ENCODE assay signal across 19 mouse cellular contexts in the genomic region with DNA sequence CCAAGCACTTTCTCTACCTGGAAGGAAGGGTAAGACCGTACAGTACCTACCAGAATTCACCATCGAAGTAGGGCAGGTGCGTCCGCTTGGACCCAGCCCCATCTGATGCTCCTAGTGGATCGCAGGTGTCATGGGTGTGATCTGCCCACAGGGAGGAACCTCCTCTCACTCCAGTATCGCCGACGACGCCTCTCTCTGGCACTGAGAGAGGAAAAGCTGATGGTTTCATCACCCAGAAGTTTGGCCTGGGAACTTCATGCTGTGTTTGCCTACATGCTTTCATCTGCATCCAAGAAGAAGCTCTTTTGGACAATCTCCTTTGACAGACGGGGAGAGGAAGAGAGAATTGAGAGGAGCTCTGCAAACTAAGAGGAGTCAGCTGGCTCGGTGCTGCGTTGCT.
DNase-seq lines count a peak whose midpoint lies in the region; ATAC-seq lines count a peak whose summit lies in the region.
"Had no signal": no experiment of that assay in that cellular context is flagged by ENCODE, and none has a peak within 500 bp of the region (broad histone marks: within the 10 kb centered on the region; RNA-seq: fewer than 3 reads in every experiment).

No protein-coding gene starts in this region.

- H3K27ac ChIP-seq in forebrain, embryonic 11.5 days (ENCODE audit: low read depth, low read length), result no peak overlapping the region
- H3K27ac ChIP-seq in forebrain, embryonic 10.5 days, result no peak overlapping the region
- H3K27ac ChIP-seq: embryonic facial prominence, embryonic 10.5 days; forebrain, embryonic 15.5 days; heart, embryonic 10.5 days; heart, embryonic 15.5 days had no signal

- peak; percentile 40 for DNase-seq in forebrain, embryonic 11.5 days (ENCODE audit: low spot score)
- no peak for DNase-seq in forebrain, embryonic 10.5 days (ENCODE audit: extremely low spot score, low spot score)
- peak; percentile 1 for DNase-seq in kidney, adult 9 months
- no peak for DNase-seq in kidney, adult 8-10 months
- DNase-seq in spleen, postnatal 4 days (ENCODE audit: low spot score in 2 of 2), result peak; percentile 7 to 53
- no peak for DNase-seq in spleen, adult 12 weeks (ENCODE audit: low spot score)
- DNase-seq in urinary bladder, adult 2 months (ENCODE audit: low spot score), result peak; percentile 5
- no peak for DNase-seq in urinary bladder, postnatal 10 days (ENCODE audit: low spot score)
- DNase-seq: adrenal gland, adult 8-10 months; B cell, adult 2 months; cerebellum, adult 2 months; cerebellum, postnatal 10 days; heart, adult 18-20 months had no signal

- H3K27me3 ChIP-seq in forebrain, embryonic 11.5 days (ENCODE audit: control insufficient read depth, insufficient read depth, low read length), result no peaks in the 10 kb centered on the region
- H3K27me3 ChIP-seq in forebrain, embryonic 10.5 days (ENCODE audit: poor library complexity, severe bottlenecking), result no peaks in the 10 kb centered on the region
- H3K27me3 ChIP-seq: forebrain, embryonic 15.5 days; heart, embryonic 15.5 days had no signal

- H3K9me3 ChIP-seq in forebrain, embryonic 11.5 days (ENCODE audit: control insufficient read depth, low read length), result no peaks in the 10 kb centered on the region
- H3K9me3 ChIP-seq in forebrain, embryonic 10.5 days, result no peaks in the 10 kb centered on the region
- H3K9me3 ChIP-seq: embryonic facial prominence, embryonic 10.5 days; forebrain, embryonic 15.5 days; G1E; heart, embryonic 10.5 days; heart, embryonic 15.5 days had no signal

- no peaks in the 10 kb centered on the region for H3K36me3 ChIP-seq in forebrain, embryonic 11.5 days (ENCODE audit: control insufficient read depth, insufficient read depth, low read length)
- H3K36me3 ChIP-seq in forebrain, embryonic 10.5 days (replicated peaks), result no peaks in the 10 kb centered on the region
- H3K36me3 ChIP-seq: embryonic facial prominence, embryonic 10.5 days; forebrain, embryonic 15.5 days; G1E; heart, embryonic 10.5 days; heart, embryonic 15.5 days had no signal

- 88% methylated on average over 12 of the region's 12 CpGs for WGBS in forebrain, embryonic 11.5 days
- 89% methylated on average over 12 of the region's 12 CpGs for WGBS in forebrain, embryonic 10.5 days

- no peak overlapping the region for H3K4me3 ChIP-seq in forebrain, embryonic 11.5 days (ENCODE audit: low read depth, low read length)
- no peak overlapping the region for H3K4me3 ChIP-seq in forebrain, embryonic 10.5 days
- H3K4me3 ChIP-seq: embryonic facial prominence, embryonic 10.5 days; forebrain, embryonic 15.5 days; heart, embryonic 10.5 days; heart, embryonic 15.5 days had no signal

- no peak overlapping the region for H3K4me2 ChIP-seq in forebrain, embryonic 11.5 days (ENCODE audit: low read depth, low read length, severe bottlenecking)
- H3K4me2 ChIP-seq: forebrain, embryonic 15.5 days; heart, embryonic 15.5 days had no signal

- no peaks in the 10 kb centered on the region for H3K4me1 ChIP-seq in forebrain, embryonic 11.5 days (replicated peaks; ENCODE audit: control insufficient read depth, insufficient read depth, low read length)
- H3K4me1 ChIP-seq in forebrain, embryonic 10.5 days, result no peaks in the 10 kb centered on the region
- H3K4me1 ChIP-seq: embryonic facial prominence, embryonic 10.5 days; forebrain, embryonic 15.5 days; heart, embryonic 10.5 days; heart, embryonic 15.5 days had no signal

- no peak overlapping the region for H3K9ac ChIP-seq in forebrain, embryonic 11.5 days (ENCODE audit: low read length)
- H3K9ac ChIP-seq: forebrain, embryonic 15.5 days; heart, embryonic 15.5 days had no signal

- ATAC-seq in forebrain, embryonic 11.5 days (replicated peaks; ENCODE audit: low FRiP score), result no peak
- ATAC-seq: CD4-positive, CD25-positive, alpha-beta regulatory T cell, adult 4 months; forebrain, embryonic 15.5 days had no signal

Comparison
In these comparisons a context has a peak if more than half of its experiments do, and no peak if none do; other contexts are left out.
1. DNase-seq: peak in forebrain, embryonic 11.5 days (single experiment), kidney, adult 9 months (single experiment), spleen, postnatal 4 days (2 of 2) and urinary bladder, adult 2 months (single experiment); none in forebrain, embryonic 10.5 days (single experiment), kidney, adult 8-10 months (0 of 2), spleen, adult 12 weeks (single experiment) and urinary bladder, postnatal 10 days (single experiment).